In the genomic region with DNA sequence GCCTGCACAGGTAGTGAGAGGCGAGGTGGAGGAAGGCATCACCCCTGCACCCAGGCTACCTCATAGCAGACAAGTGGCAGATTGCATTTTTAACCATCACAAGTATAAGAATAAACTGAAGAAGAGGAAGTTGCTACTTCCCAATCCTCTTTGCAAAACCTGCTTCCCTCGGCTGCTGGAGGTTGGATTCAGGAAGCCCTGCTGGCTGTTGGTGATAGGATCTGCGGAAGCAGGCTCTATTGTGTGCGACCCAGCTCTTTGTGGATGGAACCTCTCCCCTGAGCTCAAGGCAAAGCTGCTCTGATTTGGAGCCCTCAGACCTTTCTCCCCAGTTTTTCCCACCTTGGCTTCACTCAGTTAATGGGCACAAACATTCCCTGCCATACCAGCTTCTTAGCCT, we compare ENCODE assay signal across 12 mouse cellular contexts.
DNase-seq lines count a peak whose midpoint lies in the region; ATAC-seq lines count a peak whose summit lies in the region.
"Had no signal": no experiment of that assay in that cellular context is flagged by ENCODE, and none has a peak within 500 bp of the region (broad histone marks: within the 10 kb centered on the region; RNA-seq: fewer than 3 reads in every experiment).

No protein-coding gene starts in this region.

- no peak overlapping the region for H3K4me2 ChIP-seq in hindbrain, embryonic 12.5 days (replicated peaks)
- no peak overlapping the region for H3K4me2 ChIP-seq in hindbrain, embryonic 14.5 days (replicated peaks)
- H3K4me2 ChIP-seq in kidney, embryonic 15.5 days = no peak overlapping the region

- ATAC-seq in hindbrain, embryonic 12.5 days (ENCODE audit: low FRiP score) = no peak
- no peak for ATAC-seq in hindbrain, embryonic 14.5 days (ENCODE audit: low FRiP score)
- no peak; the same call in 1 of the 2 replicates for ATAC-seq in kidney, embryonic 15.5 days (replicated peaks; ENCODE audit: low FRiP score)
- ATAC-seq: CD4-positive, CD25-positive, alpha-beta regulatory T cell, adult 4 months had no signal

- H3K9me3 ChIP-seq in hindbrain, embryonic 12.5 days (replicated peaks) = no peaks in the 10 kb centered on the region
- H3K9me3 ChIP-seq in hindbrain, embryonic 14.5 days (ENCODE audit: control insufficient read depth, low read length) = no peaks in the 10 kb centered on the region
- no peaks in the 10 kb centered on the region for H3K9me3 ChIP-seq in embryonic facial prominence, embryonic 10.5 days
- no peaks in the 10 kb centered on the region for H3K9me3 ChIP-seq in kidney, embryonic 15.5 days (replicated peaks)

- 67% methylated on average over 4 of the region's 4 CpGs for whole genome bisulfite sequencing in hindbrain, embryonic 12.5 days
- WGBS in hindbrain, embryonic 14.5 days = 59% methylated on average over 4 of the region's 4 CpGs
- whole genome bisulfite sequencing in embryonic facial prominence, embryonic 10.5 days = 50% methylated on average over 4 of the region's 4 CpGs
- WGBS in kidney, embryonic 15.5 days = 57% methylated on average over 4 of the region's 4 CpGs

- no peak overlapping the region for H3K4me3 ChIP-seq in hindbrain, embryonic 12.5 days
- no peak overlapping the region for H3K4me3 ChIP-seq in hindbrain, embryonic 14.5 days (replicated peaks; ENCODE audit: low read length)
- H3K4me3 ChIP-seq in embryonic facial prominence, embryonic 10.5 days = no peak overlapping the region
- no peak overlapping the region for H3K4me3 ChIP-seq in kidney, embryonic 15.5 days (replicated peaks)

- peaks cover 50% of the 10 kb centered on the region for H3K36me3 ChIP-seq in hindbrain, embryonic 12.5 days
- peaks cover 46% of the 10 kb centered on the region for H3K36me3 ChIP-seq in hindbrain, embryonic 14.5 days (replicated peaks; ENCODE audit: control insufficient read depth, insufficient read depth)
- peaks cover 64% of the 10 kb centered on the region for H3K36me3 ChIP-seq in embryonic facial prominence, embryonic 10.5 days (replicated peaks)
- H3K36me3 ChIP-seq in kidney, embryonic 15.5 days = peaks cover 59% of the 10 kb centered on the region

- no peak for DNase-seq in hindbrain, embryonic 14.5 days (ENCODE audit: low spot score)
- DNase-seq in embryonic facial prominence, embryonic 10.5 days (ENCODE audit: low spot score) = no peak
- DNase-seq in lung, postnatal 25 days (ENCODE audit: low spot score) = peak; percentile 53
- DNase-seq in right cerebral cortex, postnatal 4 days = no peak
- no peak for DNase-seq in spleen, adult 18-20 months
- no peak for DNase-seq in urinary bladder, postnatal 10 days (ENCODE audit: low spot score)
- DNase-seq: embryo, embryonic 11 days; gastrocnemius, postnatal 36 days had no signal

- H3K9ac ChIP-seq in hindbrain, embryonic 12.5 days = no peak overlapping the region; the same call in 1 of the 2 replicates
- no peak overlapping the region for H3K9ac ChIP-seq in hindbrain, embryonic 14.5 days
- H3K9ac ChIP-seq in kidney, embryonic 15.5 days = no peak overlapping the region
- H3K9ac ChIP-seq: liver, embryonic 14.5 days had no signal

- H3K27me3 ChIP-seq in hindbrain, embryonic 12.5 days = no peaks in the 10 kb centered on the region
- no peaks in the 10 kb centered on the region for H3K27me3 ChIP-seq in hindbrain, embryonic 14.5 days (ENCODE audit: control insufficient read depth, insufficient read depth, low read length)
- H3K27me3 ChIP-seq in embryonic facial prominence, embryonic 10.5 days (replicated peaks; ENCODE audit: low read depth, poor library complexity, severe bottlenecking) = no peaks in the 10 kb centered on the region
- H3K27me3 ChIP-seq in kidney, embryonic 15.5 days = no peaks in the 10 kb centered on the region

- 0 out of 2 replicates have a peak overlapping the region, but pooled peaks have one; percentile 12 for H3K27ac ChIP-seq in hindbrain, embryonic 12.5 days
- H3K27ac ChIP-seq in hindbrain, embryonic 14.5 days = no peak overlapping the region
- H3K27ac ChIP-seq in embryonic facial prominence, embryonic 10.5 days (replicated peaks) = peak overlapping the region; percentile 26; the same call in 1 of the 2 replicates
- peak overlapping the region; percentile 59 for H3K27ac ChIP-seq in kidney, embryonic 15.5 days
- H3K27ac ChIP-seq: liver, embryonic 14.5 days had no signal

- no peaks in the 10 kb centered on the region for H3K4me1 ChIP-seq in hindbrain, embryonic 12.5 days
- H3K4me1 ChIP-seq in hindbrain, embryonic 14.5 days (replicated peaks; ENCODE audit: control insufficient read depth, insufficient read depth, low read length) = no peaks in the 10 kb centered on the region
- H3K4me1 ChIP-seq in embryonic facial prominence, embryonic 10.5 days = 0 out of 2 replicates have a peak, but pooled peaks cover 3% of the 10 kb centered on the region
- no peaks in the 10 kb centered on the region for H3K4me1 ChIP-seq in kidney, embryonic 15.5 days
